Mouse (Mus musculus): ENCODE data around the gene Tob1.

DNA sequence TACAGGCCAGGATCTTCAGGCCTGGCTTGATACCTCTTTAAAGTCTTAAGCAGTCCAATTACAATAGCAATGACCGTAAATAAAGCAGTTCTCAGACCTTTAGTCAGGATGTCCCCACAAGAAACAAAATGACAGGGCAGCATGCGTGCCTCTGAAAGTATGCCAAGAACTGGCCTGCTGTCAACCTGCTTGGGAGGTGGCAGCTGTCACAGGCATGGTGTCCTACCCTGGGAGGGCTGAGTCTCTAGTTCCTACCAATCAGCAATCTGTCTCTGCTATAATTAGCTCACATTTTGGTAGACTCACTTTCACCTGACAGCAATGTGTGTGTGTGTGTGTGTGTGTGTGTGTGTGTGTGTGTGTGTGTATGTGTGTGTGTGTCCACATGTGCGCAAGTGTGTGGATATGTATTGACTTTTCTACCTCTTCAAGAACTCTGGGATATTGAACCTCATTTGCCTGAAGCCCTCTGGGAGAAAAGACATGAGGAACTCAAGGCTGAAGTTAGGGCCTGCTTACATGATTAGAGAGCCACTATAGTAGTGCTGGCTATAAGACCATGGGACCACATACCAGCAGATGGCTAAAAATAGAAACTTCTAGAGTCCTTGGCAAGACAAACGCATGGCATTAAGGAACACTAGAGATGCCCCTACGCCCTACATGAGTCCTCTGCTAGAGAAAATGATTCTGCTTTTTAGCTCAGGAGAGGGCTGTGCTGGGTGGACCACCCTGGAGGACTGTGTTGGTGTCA is 18.1 kb downstream of the Tob1 start:
- no peak for TF ChIP-seq POLR2A (IDR thresholded peaks at IDR 0.05; ENCODE audit: borderline replicate concordance, control insufficient read depth, low read depth, low read length)
- no peak for TF ChIP-seq CTCF (IDR thresholded peaks at IDR 0.05; ENCODE audit: control insufficient read depth, insufficient read depth, low read length)
